Mouse (Mus musculus) embryonic fibroblast, embryonic 13.5 days (primary cell): ENCODE data around the gene Rxfp3. TPM values are rescaled to one million over a fixed set of nuclear protein-coding genes. Genes with fewer than 3 reads are reported as not detected.
A peak's percentile ranks its signal among the peaks of the same experiment; 100 is the strongest.

Experiments used
- H3K27ac ChIP-seq: 2 replicates; pipeline ENCODE4 v1.5.1; 2012; ENCODE audit warnings: low read length, control low read depth, inconsistent platforms; ENCODE audit not compliant: insufficient read depth
- H3K4me1 ChIP-seq: 2 replicates; pipeline ENCODE4 v1.6.1; 2011; ENCODE audit warnings: low read length; ENCODE audit not compliant: control insufficient read depth, insufficient read depth
- H3K4me3 ChIP-seq: 2 replicates; pipeline ENCODE4 v1.5.1; 2011; ENCODE audit warnings: mild to moderate bottlenecking, control low read depth, low read length; ENCODE audit not compliant: insufficient read depth
- CTCF ChIP-seq: IDR thresholded peaks from 2 replicates; pipeline ENCODE4 v1.5.1; 2011; ENCODE audit warnings: mild to moderate bottlenecking, control low read depth, low read length, moderate library complexity, borderline replicate concordance; ENCODE audit not compliant: insufficient read depth
- POLR2A ChIP-seq: IDR thresholded peaks from 2 replicates; pipeline ENCODE4 v1.6.1; 2011; ENCODE audit warnings: low read depth, mild to moderate bottlenecking, control low read depth, low read length, moderate library complexity
- polyA plus RNA-seq: library from polyadenylated mRNA; stranded (reverse); fragments of >200 nt; gene quantifications from 2 replicates; pipeline ENCODE4 v1.2.4, GENCODE M21; 2011; ENCODE audit warnings: low read depth; ENCODE audit not compliant: missing spikeins, insufficient read length

The Rxfp3 gene
- polyA plus RNA-seq = 0.28 TPM in 1 of 2 replicates, not detected in the other

GRCm38 (mm10) chr15:11037711-11038110, at the start of gene Rxfp3:
Gene Rxfp3 (minus strand): TSS chr15:11037991.
- no peak within 1 kb of the TSS for H3K27ac ChIP-seq
- H3K4me3 ChIP-seq = peak within 1 kb of the TSS; percentile 49
- peaks cover 3% of the 10 kb centered on the region; the same call in 1 of the 2 replicates for H3K4me1 ChIP-seq
- TF ChIP-seq CTCF = no peak
- TF ChIP-seq POLR2A = no peak

- TF ChIP-seq POLR2A (no peak), CTCF (no peak)
- Histone ChIP-seq H3K27ac (peak overlapping the region; percentile 100), H3K4me1 (peaks cover 22% of the 10 kb centered on the region), H3K4me3 (no peak overlapping the region)
Measured at GRCm38 (mm10) chr15:11084993-11085365, 47.2 kb upstream of the Rxfp3 start.

- Histone ChIP-seq H3K4me1 (peaks cover 22% of the 10 kb centered on the region), H3K27ac (peak overlapping the region; percentile 100), H3K4me3 (no peak overlapping the region)
- TF ChIP-seq CTCF (no peak), POLR2A (no peak)
Measured at GRCm38 (mm10) chr15:11084241-11084992, 46.6 kb upstream of the Rxfp3 start.

- peak overlapping the region; percentile 78; the same call in 1 of the 2 replicates for H3K27ac ChIP-seq
- TF ChIP-seq CTCF (0 out of 2 replicates have a peak, but pooled peaks have one; percentile 15), POLR2A (no peak)
- H3K4me3 ChIP-seq = no peak overlapping the region
- H3K4me1 ChIP-seq = peaks cover 20% of the 10 kb centered on the region
Measured at GRCm38 (mm10) chr15:11083678-11084077, 45.9 kb upstream of the Rxfp3 start.

- peaks cover 20% of the 10 kb centered on the region for H3K4me1 ChIP-seq
- no peak for TF ChIP-seq CTCF
- no peak for TF ChIP-seq POLR2A
- no peak overlapping the region for H3K27ac ChIP-seq
- no peak overlapping the region for H3K4me3 ChIP-seq
Measured at GRCm38 (mm10) chr15:11082961-11083569, 45.3 kb upstream of the Rxfp3 start.

- Histone ChIP-seq H3K4me3 (no peak overlapping the region), H3K4me1 (no peaks in the 10 kb centered on the region), H3K27ac (no peak overlapping the region)
- TF ChIP-seq CTCF (no peak), POLR2A (no peak)
Measured at GRCm38 (mm10) chr15:11075726-11076361, 38.1 kb upstream of the Rxfp3 start.

- no peak overlapping the region for H3K4me3 ChIP-seq
- H3K4me1 ChIP-seq = peaks cover 6% of the 10 kb centered on the region; the same call in 1 of the 2 replicates
- TF ChIP-seq POLR2A = no peak
- TF ChIP-seq CTCF = no peak
- no peak overlapping the region for H3K27ac ChIP-seq
Measured at GRCm38 (mm10) chr15:11067891-11068290, 30.1 kb upstream of the Rxfp3 start.

- no peak for TF ChIP-seq POLR2A
- no peak for TF ChIP-seq CTCF
- Histone ChIP-seq H3K4me3 (peak overlapping the region; percentile 47), H3K4me1 (peaks cover 6% of the 10 kb centered on the region; the same call in 1 of the 2 replicates), H3K27ac (peak overlapping the region; percentile 54)
Measured at GRCm38 (mm10) chr15:11066299-11066698, 28.5 kb upstream of the Rxfp3 start.

GRCm38 (mm10) chr15:11065528-11066171, 27.9 kb upstream of the Rxfp3 start:
- TF ChIP-seq POLR2A (no peak; the same call in 1 of the 2 replicates), CTCF (no peak)
- Histone ChIP-seq H3K4me1 (peaks cover 6% of the 10 kb centered on the region; the same call in 1 of the 2 replicates), H3K27ac (peak overlapping the region; percentile 83), H3K4me3 (peak overlapping the region; percentile 47)
